ENCODE assay signal across 10 mouse cellular contexts in genomic region chr12:3739749-3740704, GRCm38 (mm10).
DNase-seq lines count a peak whose midpoint lies in the region; ATAC-seq and TF ChIP-seq lines count a peak whose summit lies in the region.
"Had no signal": no experiment of that assay in that cellular context is flagged by ENCODE, and none has a peak within 500 bp of the region (broad histone marks: within the 10 kb centered on the region; RNA-seq: fewer than 3 reads in every experiment).

No protein-coding gene starts in this region.

- WGBS in lung, adult 2 months = 54% methylated on average over 18 of the region's 18 CpGs
- 6% methylated on average over 18 of the region's 18 CpGs for WGBS in bone marrow, adult 2 months
- 7% methylated on average over 18 of the region's 18 CpGs for whole genome bisulfite sequencing in macrophage (ENCODE audit: missing documents)
- WGBS in hindbrain, embryonic 12.5 days = 82% methylated on average over 18 of the region's 18 CpGs

- H3K4me1 ChIP-seq in lung, adult 2 months (ENCODE audit: control insufficient read depth, insufficient read depth, low read length) = peaks cover 6% of the 10 kb centered on the region
- no peaks in the 10 kb centered on the region; the same call in 1 of the 2 replicates for H3K4me1 ChIP-seq in bone marrow, adult 2 months (ENCODE audit: control insufficient read depth, insufficient read depth, low read length)
- H3K4me1 ChIP-seq in hindbrain, embryonic 12.5 days = no peaks in the 10 kb centered on the region

- no peak for TF ChIP-seq POLR2A in lung, adult 2 months (IDR thresholded peaks at IDR 0.05; ENCODE audit: borderline replicate concordance, extremely low read depth, low read depth, low read length)
- TF ChIP-seq POLR2A in bone marrow, adult 2 months (IDR thresholded peaks at IDR 0.05; ENCODE audit: borderline replicate concordance, control insufficient read depth, low read depth, low read length) = peak; percentile 44; the same call in 1 of the 2 replicates

- peak overlapping the region; percentile 91 for H3K27ac ChIP-seq in bone marrow, adult 2 months (ENCODE audit: control insufficient read depth, insufficient read depth, low read depth, low read length, poor library complexity)
- peak overlapping the region; percentile 89 for H3K27ac ChIP-seq in macrophage
- H3K27ac ChIP-seq in hindbrain, embryonic 12.5 days = no peak overlapping the region
- H3K27ac ChIP-seq: liver, embryonic 14.5 days had no signal

- no peak overlapping the region for H3K9ac ChIP-seq in hindbrain, embryonic 12.5 days
- H3K9ac ChIP-seq: liver, embryonic 14.5 days had no signal

- no peaks in the 10 kb centered on the region for H3K9me3 ChIP-seq in hindbrain, embryonic 12.5 days (replicated peaks)

- no peaks in the 10 kb centered on the region for H3K27me3 ChIP-seq in splenic B cell, adult 2 months (ENCODE audit: control insufficient read depth, insufficient read depth, low read length, poor library complexity, severe bottlenecking)
- no peaks in the 10 kb centered on the region for H3K27me3 ChIP-seq in hindbrain, embryonic 12.5 days

- no peak for TF ChIP-seq CTCF in lung, adult 2 months (IDR thresholded peaks at IDR 0.05; ENCODE audit: insufficient read depth, low read length)
- no peak for TF ChIP-seq CTCF in bone marrow, adult 2 months (IDR thresholded peaks at IDR 0.05; ENCODE audit: control insufficient read depth, insufficient read depth, low read length)

- ATAC-seq in hindbrain, embryonic 12.5 days (ENCODE audit: low FRiP score) = no peak

- H3K79me2 ChIP-seq in macrophage (ENCODE audit: inconsistent target) = no peaks in the 10 kb centered on the region

- DNase-seq in lung, adult 2 months = no peak
- DNase-seq in lung, postnatal 25 days (ENCODE audit: low spot score) = no peak
- peak; percentile 60 for DNase-seq in splenic B cell, adult 2 months (ENCODE audit: low read depth, low spot score)
- no peak for DNase-seq in adrenal gland, postnatal 36 days
- DNase-seq in layer of hippocampus, postnatal 25 days (ENCODE audit: extremely low spot score in 1 of 2, low spot score in 1 of 2) = no peak
- DNase-seq: cerebellum, adult 11-12 months had no signal

- peak overlapping the region; percentile 42 for H3K4me3 ChIP-seq in lung, adult 2 months (replicated peaks; ENCODE audit: extremely low read depth, low read depth, low read length)
- peak overlapping the region; percentile 80 for H3K4me3 ChIP-seq in bone marrow, adult 2 months (replicated peaks; ENCODE audit: control insufficient read depth, low read depth, low read length)
- H3K4me3 ChIP-seq in macrophage (ENCODE audit: inconsistent target) = no peak overlapping the region
- no peak overlapping the region for H3K4me3 ChIP-seq in hindbrain, embryonic 12.5 days

- no peaks in the 10 kb centered on the region for H3K36me3 ChIP-seq in macrophage (ENCODE audit: inconsistent target)
- H3K36me3 ChIP-seq in splenic B cell, adult 2 months (ENCODE audit: control insufficient read depth, insufficient read depth, low read length, poor library complexity, severe bottlenecking) = no peaks in the 10 kb centered on the region
- H3K36me3 ChIP-seq in hindbrain, embryonic 12.5 days = no peaks in the 10 kb centered on the region

- H3K4me2 ChIP-seq in hindbrain, embryonic 12.5 days (replicated peaks) = no peak overlapping the region

Comparison
In these comparisons a context has a peak if more than half of its experiments do, and no peak if none do; other contexts are left out.
1. H3K4me3 ChIP-seq: peak in lung, adult 2 months (single experiment) and bone marrow, adult 2 months (single experiment); none in macrophage (single experiment) and hindbrain, embryonic 12.5 days (single experiment).